ENCODE assay signal across 9 mouse cellular contexts in the genomic region with DNA sequence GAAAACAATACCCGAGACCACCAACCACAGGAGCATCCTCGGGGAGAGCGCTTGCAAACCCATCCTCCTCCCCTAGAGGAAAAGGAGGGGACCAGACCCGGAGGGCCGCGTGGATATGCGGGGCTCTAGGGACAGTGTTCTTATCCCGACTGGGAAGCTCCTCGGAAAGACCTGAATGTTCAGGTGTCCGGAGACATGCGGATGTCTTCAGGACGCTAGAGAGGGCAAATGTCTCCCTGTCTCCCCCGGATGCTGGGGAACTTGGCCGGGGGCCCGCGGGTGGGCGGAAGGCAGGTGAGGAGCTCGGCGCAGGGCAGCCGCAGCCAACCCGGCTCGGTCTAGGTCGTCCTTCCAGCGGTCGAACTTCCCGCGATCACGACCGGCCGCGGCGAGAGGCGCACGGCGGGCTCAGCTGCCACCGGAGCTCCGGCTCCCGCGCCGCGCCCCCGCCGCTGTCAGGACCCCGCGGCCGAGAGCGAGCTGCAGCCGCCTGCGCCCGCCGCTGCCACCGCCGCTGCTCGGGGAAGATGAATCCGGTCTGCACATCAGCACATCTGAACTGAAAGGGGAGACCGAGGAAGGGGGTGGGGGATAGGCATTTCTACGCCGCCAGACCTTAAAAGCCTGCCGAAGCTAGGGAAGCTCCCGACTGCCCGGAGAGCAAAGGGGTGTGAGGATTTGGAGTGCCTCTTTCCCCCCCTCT. TPM values are rescaled to one million over a fixed set of nuclear protein-coding genes. Genes with fewer than 3 reads are reported as not detected.
A peak's percentile ranks its signal among the peaks of the same experiment; 100 is the strongest.
DNase-seq lines count a peak whose midpoint lies in the region; ATAC-seq and TF ChIP-seq lines count a peak whose summit lies in the region.
"Had no signal": no experiment of that assay in that cellular context is flagged by ENCODE, and none has a peak within 500 bp of the region (broad histone marks: within the 10 kb centered on the region; RNA-seq: fewer than 3 reads in every experiment).

No protein-coding gene starts in this region.

- H3K9ac ChIP-seq in ES-E14 (ENCODE audit: insufficient read depth, low read depth, low read length, poor library complexity, severe bottlenecking) = peak overlapping the region; percentile 54; the same call in 1 of the 2 replicates
- peak overlapping the region; percentile 58 for H3K9ac ChIP-seq in forebrain, embryonic 11.5 days (ENCODE audit: low read length)
- peak overlapping the region; percentile 72 for H3K9ac ChIP-seq in heart, embryonic 16.5 days (ENCODE audit: low read length)
- 0 out of 2 replicates have a peak overlapping the region, but pooled peaks have one; percentile 5 for H3K9ac ChIP-seq in lung, postnatal 0 days (replicated peaks; ENCODE audit: low read depth)

- H3K36me3 ChIP-seq in ES-E14 (ENCODE audit: control insufficient read depth, insufficient read depth, low read length, poor library complexity, severe bottlenecking) = no peaks in the 10 kb centered on the region
- H3K36me3 ChIP-seq in forebrain, embryonic 11.5 days (ENCODE audit: control insufficient read depth, insufficient read depth, low read length) = no peaks in the 10 kb centered on the region
- no peaks in the 10 kb centered on the region for H3K36me3 ChIP-seq in heart, embryonic 16.5 days (ENCODE audit: control insufficient read depth, insufficient read depth)
- no peaks in the 10 kb centered on the region for H3K36me3 ChIP-seq in lung, postnatal 0 days (ENCODE audit: insufficient read depth, low read length)

- DNase-seq in ES-E14 (ENCODE audit: low read depth, low spot score) = peak; percentile 11
- peak; percentile 79 for DNase-seq in forebrain, embryonic 11.5 days (ENCODE audit: low spot score)
- peak; percentile 39 for DNase-seq in kidney, postnatal 14 days
- DNase-seq in lung, postnatal 0 days (ENCODE audit: low spot score) = no peak
- peak; percentile 20 to 26 for DNase-seq in right cerebral cortex, adult 2 months (ENCODE audit: low spot score in 2 of 2)

- no peaks in the 10 kb centered on the region for H3K9me3 ChIP-seq in ES-E14 (ENCODE audit: control insufficient read depth, insufficient read depth, low read depth, low read length)
- H3K9me3 ChIP-seq in forebrain, embryonic 11.5 days (ENCODE audit: control insufficient read depth, low read length) = no peaks in the 10 kb centered on the region
- no peaks in the 10 kb centered on the region for H3K9me3 ChIP-seq in heart, embryonic 16.5 days (replicated peaks; ENCODE audit: control insufficient read depth, low read length)
- no peaks in the 10 kb centered on the region for H3K9me3 ChIP-seq in lung, postnatal 0 days (ENCODE audit: low read length)

- no peak for TF ChIP-seq CTCF in bone marrow macrophage, adult 2 months (IDR thresholded peaks at IDR 0.05; ENCODE audit: low read depth, low read length)
- TF ChIP-seq CTCF in lung, postnatal 0 days (IDR thresholded peaks at IDR 0.05) = no peak

- peak; percentile 73 for ATAC-seq in forebrain, embryonic 11.5 days (replicated peaks; ENCODE audit: low FRiP score)
- peak; percentile 42 for ATAC-seq in heart, embryonic 16.5 days (replicated peaks; ENCODE audit: extremely low read depth, insufficient read depth, low FRiP score)
- peak; percentile 20; the same call in 1 of the 2 replicates for ATAC-seq in lung, postnatal 0 days
- no peak for ATAC-seq in activated CD4-positive, CD25-positive, alpha-beta regulatory T cell, adult 4 months

- no peak for TF ChIP-seq POLR2A in bone marrow macrophage, adult 2 months (IDR thresholded peaks at IDR 0.05; ENCODE audit: borderline replicate concordance, low read depth, low read length)

- TF ChIP-seq EP300 in lung, postnatal 0 days (IDR thresholded peaks at IDR 0.05) = no peak

- no peaks in the 10 kb centered on the region; a peak in 1 of 4 replicates for H3K4me1 ChIP-seq in ES-E14 (ENCODE audit: control insufficient read depth in 2 of 2, insufficient read depth in 2 of 2, low read length in 2 of 2, poor library complexity in 1 of 2)
- H3K4me1 ChIP-seq in bone marrow macrophage, adult 2 months (ENCODE audit: control insufficient read depth, insufficient read depth, low read length) = no peaks in the 10 kb centered on the region; the same call in 1 of the 2 replicates
- H3K4me1 ChIP-seq in forebrain, embryonic 11.5 days (replicated peaks; ENCODE audit: control insufficient read depth, insufficient read depth, low read length) = no peaks in the 10 kb centered on the region; the same call in 1 of the 2 replicates
- peaks cover 12% of the 10 kb centered on the region for H3K4me1 ChIP-seq in heart, embryonic 16.5 days (ENCODE audit: control insufficient read depth, insufficient read depth, low read length)
- 0 out of 2 replicates have a peak, but pooled peaks cover 3% of the 10 kb centered on the region for H3K4me1 ChIP-seq in lung, postnatal 0 days (ENCODE audit: insufficient read depth, low read depth, low read length)

- peak overlapping the region; percentile 56 to 67 for H3K4me3 ChIP-seq in ES-E14 (ENCODE audit: insufficient read depth in 1 of 2, low read depth in 1 of 2, low read length in 2 of 2, poor library complexity in 1 of 2, severe bottlenecking in 1 of 2)
- H3K4me3 ChIP-seq in bone marrow macrophage, adult 2 months (ENCODE audit: insufficient read depth, low read length) = peak overlapping the region; percentile 49
- peak overlapping the region; percentile 60 for H3K4me3 ChIP-seq in forebrain, embryonic 11.5 days (ENCODE audit: low read depth, low read length)
- peak overlapping the region; percentile 77 for H3K4me3 ChIP-seq in heart, embryonic 16.5 days (ENCODE audit: low read length)
- peak overlapping the region; percentile 58 for H3K4me3 ChIP-seq in lung, postnatal 0 days (ENCODE audit: low read depth, low read length)

- in situ Hi-C loops in ES-E14 (cut with MboI; ENCODE audit: low sequenced_read_pairs in 2 of 2, unreplicated experiment in 2 of 2) = no loop called here

- no peak overlapping the region for H3K27ac ChIP-seq in ES-E14 (ENCODE audit: insufficient read depth, low read depth, low read length, poor library complexity, severe bottlenecking)
- H3K27ac ChIP-seq in bone marrow macrophage, adult 2 months (ENCODE audit: insufficient read depth, low read depth, low read length) = no peak overlapping the region
- no peak overlapping the region for H3K27ac ChIP-seq in forebrain, embryonic 11.5 days (ENCODE audit: low read depth, low read length)
- H3K27ac ChIP-seq in heart, embryonic 16.5 days (ENCODE audit: low read length) = no peak overlapping the region
- H3K27ac ChIP-seq in lung, postnatal 0 days (ENCODE audit: low read length) = no peak overlapping the region

- H3K4me2 ChIP-seq in forebrain, embryonic 11.5 days (ENCODE audit: low read depth, low read length, severe bottlenecking) = peak overlapping the region; percentile 97
- peak overlapping the region; percentile 95 for H3K4me2 ChIP-seq in heart, embryonic 16.5 days (ENCODE audit: low read depth, low read length)
- peak overlapping the region; percentile 97 for H3K4me2 ChIP-seq in lung, postnatal 0 days (replicated peaks; ENCODE audit: low read depth, low read length)

- H3K27me3 ChIP-seq in forebrain, embryonic 11.5 days (ENCODE audit: control insufficient read depth, insufficient read depth, low read length) = peaks cover 12% of the 10 kb centered on the region
- 0 out of 2 replicates have a peak, but pooled peaks cover 2% of the 10 kb centered on the region for H3K27me3 ChIP-seq in heart, embryonic 16.5 days (ENCODE audit: control insufficient read depth, insufficient read depth, low read length)
- no peaks in the 10 kb centered on the region; the same call in 1 of the 2 replicates for H3K27me3 ChIP-seq in lung, postnatal 0 days (replicated peaks; ENCODE audit: insufficient read depth, low read length)

- under 1% methylated on average over 61 of the region's 61 CpGs for WGBS in forebrain, embryonic 11.5 days
- WGBS in heart, embryonic 16.5 days = under 1% methylated on average over 41 of the region's 61 CpGs
- 0% methylated on average over 60 of the region's 61 CpGs for WGBS in lung, postnatal 0 days

TF ChIP-seq in ES-E14, 5 proteins besides CTCF, POLR2A, EP300 and RAD21:
- TF ChIP-seq CHD2 (IDR thresholded peaks at IDR 0.05; ENCODE audit: low read depth, low read length) (no peak), MAFK (IDR thresholded peaks at IDR 0.05; ENCODE audit: insufficient read depth, low read depth, low read length) (no peak), ZC3H11A (IDR thresholded peaks at IDR 0.05; ENCODE audit: borderline replicate concordance, low read depth, low read length) (no peak), HCFC1 (IDR thresholded peaks at IDR 0.05; ENCODE audit: borderline replicate concordance, insufficient read depth, low read length) (no peak), ZNF384 (IDR thresholded peaks at IDR 0.05; ENCODE audit: low read depth, low read length) (no peak)

RNA-seq across cellular contexts. Expression of a gene that starts 0.6 kb away (rescaled TPM):
- 0.69 and 1.5 TPM in 2 replicates for total RNA-seq in ES-E14 (2012; rRNA removed)
- polyA plus RNA-seq in bone marrow macrophage, adult 2 months (2012; ENCODE audit: insufficient read depth, insufficient read length, missing spikeins) = 0.16 TPM in 1 of 2 replicates, not detected in the other
- polyA plus RNA-seq in forebrain, embryonic 11.5 days (2014; fragmentation: Nextera tagmentation; extraction: Ambion mirVana) = 1.1 and 1.3 TPM in 2 replicates
- polyA plus RNA-seq in heart, embryonic 16.5 days (2015; fragmentation: Nextera tagmentation; extraction: Ambion mirVana) = 1.2 TPM in 2 replicates
- polyA plus RNA-seq in lung, postnatal 0 days (2015; fragmentation: Nextera tagmentation; extraction: Ambion mirVana) = 1.7 and 2.0 TPM in 2 replicates
- polyA plus RNA-seq in activated CD4-positive, CD25-positive, alpha-beta regulatory T cell, adult 4 months (2017; shearing (Covaris generic)) = not detected
- polyA plus RNA-seq: erythroblast, embryonic 14.5 days had no signal

Comparison
In these comparisons a context has a peak if more than half of its experiments do, and no peak if none do; other contexts are left out.
1. H3K9ac ChIP-seq: peak in every context shown above with its lines; median percentile 72 in heart, embryonic 16.5 days; 58 in forebrain, embryonic 11.5 days; 54 in ES-E14; 5 in lung, postnatal 0 days.